Mouse (Mus musculus) heart, postnatal 25 days (tissue): ENCODE data around the gene Ptprg. TPM values are rescaled to one million over a fixed set of nuclear protein-coding genes. Genes with fewer than 3 reads are reported as not detected.
"Not testable (repeated sequence)": the region's sequence is repeated elsewhere in the genome, so short reads cannot be mapped to it uniquely, and the experiment has no call there.

Experiments
- DNase-seq: peaks from one replicate; pipeline ENCODE4 v3.0.0; 2022; ENCODE audit warnings: low spot score
- intact Hi-C: fragments of 180-260 bp; cut with DNase I; formaldehyde crosslinking; loops from one replicate; pipeline ENCODE4 v1.15.1; 2025
- total RNA-seq, 2 experiments: library from RNA; stranded (reverse); gene quantifications; 2 replicates each; pipeline ENCODE4 v1.2.3; 2021

The Ptprg gene
- total RNA-seq, 2 experiments from 2014 or later: 58.0 to 62.3 TPM

GRCm38 (mm10) chr14:12057856-12058255 is 504.5 kb downstream of the Ptprg start:
- intact Hi-C loops: loop anchor here (5.0 kb wide), 2 partner anchors 171 to 191 kb away; no protein-coding TSS in a partner anchor
- DNase-seq: peak; percentile 15

GRCm38 (mm10) chr14:12059149-12059548 is 505.8 kb downstream of the Ptprg start:
- intact Hi-C loops: loop anchor here (5.0 kb wide), 2 partner anchors 172 to 192 kb away; no protein-coding TSS in a partner anchor
- DNase-seq: peak; percentile 27

- DNase-seq: not testable (repeated sequence)
- intact Hi-C loops: loop anchor here (10.0 kb wide), 1 partner anchor 247 kb away; no protein-coding TSS in a partner anchor
Measured at GRCm38 (mm10) chr14:12061313-12061712, 508.0 kb downstream of the Ptprg start.

- intact Hi-C loops: loop anchor here (2.0 to 10.0 kb wide), 3 partner anchors 36 to 248 kb away; no protein-coding TSS in a partner anchor
- peak; percentile 12 for DNase-seq
Measured at GRCm38 (mm10) chr14:12062628-12063360, 509.5 kb downstream of the Ptprg start.

- DNase-seq: no peak
- intact Hi-C loops: loop anchor here (10.0 kb wide), 1 partner anchor 250 kb away; no protein-coding TSS in a partner anchor
Measured at GRCm38 (mm10) chr14:12065001-12065400, 511.7 kb downstream of the Ptprg start.

- intact Hi-C loops: loop anchor here (10.0 kb wide), 1 partner anchor 251 kb away; no protein-coding TSS in a partner anchor
Measured at GRCm38 (mm10) chr14:12065736-12066135, 512.4 kb downstream of the Ptprg start.

GRCm38 (mm10) chr14:12069707-12070106 is 516.4 kb downstream of the Ptprg start:
- intact Hi-C loops: loop anchor here (10.0 kb wide), 1 partner anchor 255 kb away; no protein-coding TSS in a partner anchor
- no peak for DNase-seq

More at GRCm38 (mm10) chr14:12065736-12066135, 512.4 kb downstream of the Ptprg start:
- no peak for DNase-seq

- intact Hi-C loops: no loop called here
- DNase-seq: no peak
Measured at GRCm38 (mm10) chr14:12070361-12070760, 517.0 kb downstream of the Ptprg start.

- DNase-seq: no peak
- intact Hi-C loops: no loop called here
Measured at GRCm38 (mm10) chr14:12070856-12071465, 517.6 kb downstream of the Ptprg start.

- intact Hi-C loops: no loop called here
- no peak for DNase-seq
Measured at GRCm38 (mm10) chr14:12072026-12072861, 518.9 kb downstream of the Ptprg start.

GRCm38 (mm10) chr14:12073408-12074107 is 520.2 kb downstream of the Ptprg start:
- intact Hi-C loops: no loop called here
- DNase-seq: no peak

- intact Hi-C loops: no loop called here
- DNase-seq: no peak
Measured at GRCm38 (mm10) chr14:12077193-12077592, 523.9 kb downstream of the Ptprg start.

- intact Hi-C loops: no loop called here
- DNase-seq: no peak
Measured at GRCm38 (mm10) chr14:12079250-12079649, 525.9 kb downstream of the Ptprg start.

- no peak for DNase-seq
- intact Hi-C loops: no loop called here
Measured at GRCm38 (mm10) chr14:12079833-12080401, 526.6 kb downstream of the Ptprg start.

GRCm38 (mm10) chr14:12082131-12082921 is 529.0 kb downstream of the Ptprg start:
- intact Hi-C loops: no loop called here
- no peak for DNase-seq

GRCm38 (mm10) chr14:12084076-12084475 is 530.7 kb downstream of the Ptprg start:
- no peak for DNase-seq
- intact Hi-C loops: no loop called here

- no peak for DNase-seq
- intact Hi-C loops: no loop called here
Measured at GRCm38 (mm10) chr14:12085078-12085477, 531.7 kb downstream of the Ptprg start.

- no peak for DNase-seq
Measured at GRCm38 (mm10) chr14:12086167-12086566, 532.8 kb downstream of the Ptprg start.

More at GRCm38 (mm10) chr14:12086167-12086566, 532.8 kb downstream of the Ptprg start:
- intact Hi-C loops: no loop called here
